Mouse (Mus musculus) layer of hippocampus, postnatal 14 days (tissue): ENCODE data around the gene Dand5. TPM values are rescaled to one million over a fixed set of nuclear protein-coding genes. Genes with fewer than 3 reads are reported as not detected.
A peak's percentile ranks its signal among the peaks of the same experiment; 100 is the strongest.

Source experiments
- DNase-seq, 2 experiments: peaks; one replicate each; pipeline ENCODE4 v3.0.0; 2021 to 2022; ENCODE audit warnings: low spot score in 2 of 2, mixed read lengths in 1 of 2
- total RNA-seq, 2 experiments: library from RNA; stranded (reverse); gene quantifications; 2 replicates each; pipeline ENCODE4 v1.2.3; 2021

The Dand5 gene
- total RNA-seq, 2 experiments from 2014 or later, result 7.4 to 8.6 TPM

- DNase-seq, result peak in 1 of 2 experiments; percentile 41
Observed at GRCm38 (mm10) chr8:84785506-84785755, 37.2 kb downstream of the Dand5 start.

- DNase-seq, result peak in 1 of 2 experiments; percentile 54
Observed at GRCm38 (mm10) chr8:84784681-84785505, 37.7 kb downstream of the Dand5 start.

- no peak for DNase-seq
Observed at GRCm38 (mm10) chr8:84783919-84784581, 38.6 kb downstream of the Dand5 start.

GRCm38 (mm10) chr8:84783198-84783918 lies 39.3 kb downstream of the Dand5 start:
- peak in 1 of 2 experiments; percentile 26 for DNase-seq

- DNase-seq, result no peak
Observed at GRCm38 (mm10) chr8:84782680-84783079, 39.9 kb downstream of the Dand5 start.

GRCm38 (mm10) chr8:84781686-84782505 lies 40.7 kb downstream of the Dand5 start:
- DNase-seq, result no peak

- DNase-seq, result no peak
Observed at GRCm38 (mm10) chr8:84780949-84781680, 41.5 kb downstream of the Dand5 start.

GRCm38 (mm10) chr8:84780225-84780555 lies 42.4 kb downstream of the Dand5 start:
- no peak for DNase-seq

GRCm38 (mm10) chr8:84779519-84780224 lies 43.0 kb downstream of the Dand5 start:
- peak in 1 of 2 experiments; percentile 66 for DNase-seq

GRCm38 (mm10) chr8:84778638-84779380 lies 43.8 kb downstream of the Dand5 start:
- peak in 1 of 2 experiments; percentile 46 for DNase-seq

GRCm38 (mm10) chr8:84777899-84778637 lies 44.6 kb downstream of the Dand5 start:
- no peak for DNase-seq

- DNase-seq, result no peak
Observed at GRCm38 (mm10) chr8:84776569-84776968, 46.1 kb downstream of the Dand5 start.

GRCm38 (mm10) chr8:84775621-84776113 lies 47.0 kb downstream of the Dand5 start:
- no peak for DNase-seq

GRCm38 (mm10) chr8:84775105-84775591 lies 47.5 kb downstream of the Dand5 start:
- DNase-seq, result peak; percentile 72 to 75

GRCm38 (mm10) chr8:84774473-84774911 lies 48.1 kb downstream of the Dand5 start:
- DNase-seq, result peak; percentile 79 to 88

GRCm38 (mm10) chr8:84773833-84774232 lies 48.8 kb downstream of the Dand5 start:
- DNase-seq, result peak; percentile 74 to 91

GRCm38 (mm10) chr8:84773304-84773703 lies 49.3 kb downstream of the Dand5 start:
- peak in 1 of 2 experiments; percentile 80 for DNase-seq

GRCm38 (mm10) chr8:84772628-84773027 lies 50.0 kb downstream of the Dand5 start:
- no peak for DNase-seq
